Mouse (Mus musculus): Measurements from ENCODE around the gene Prim2. TPM values are rescaled to one million over a fixed set of nuclear protein-coding genes. Genes with fewer than 3 reads are reported as not detected.

The Prim2 gene
- total RNA-seq (2021): 1 to 10 TPM; 5.6 to 6.0 TPM
- long read RNA-seq, experiment 1, transcript Prim2-201 (14 exons, 1,975 nt): major isoform, 5 of 8 reads
- long read RNA-seq, experiment 1, partial matches to known transcripts: 2 of 8 reads
- long read RNA-seq, experiment 1, other reads (novel, unspliced or antisense): 1 of 8 reads
- long read RNA-seq, experiment 2, partial matches to known transcripts: 2 of 4 reads
- long read RNA-seq, experiment 2, other reads (novel, unspliced or antisense): 0 of 4 reads

- DNase-seq (ENCODE audit: low spot score in 2 of 2): peak; percentile 85 to 91
- intact Hi-C loops (cut with DNase I): loop anchor here (1.0 to 5.0 kb wide), 2 partner anchors 53 to 70 kb away; no protein-coding TSS in a partner anchor
These were observed at the start of gene Prim2 for GRCm38 (mm10) chr1:33669708-33670141. Gene Prim2, minus strand, starts transcription at chr1:33669795.

GRCm38 (mm10) chr1:33717636-33718035 lies 48.0 kb upstream of the Prim2 start:
- intact Hi-C loops (cut with DNase I): no loop called here
- no peak for DNase-seq (ENCODE audit: low spot score in 2 of 2)

- intact Hi-C loops (cut with DNase I): no loop called here
These were observed 45.2 kb upstream of the Prim2 start for GRCm38 (mm10) chr1:33714796-33715195.

GRCm38 (mm10) chr1:33712026-33712425 lies 42.4 kb upstream of the Prim2 start:
- no peak for DNase-seq (ENCODE audit: low spot score in 2 of 2)
- intact Hi-C loops (cut with DNase I): no loop called here

More at GRCm38 (mm10) chr1:33714796-33715195, 45.2 kb upstream of the Prim2 start:
- DNase-seq (ENCODE audit: low spot score in 2 of 2): no peak

GRCm38 (mm10) chr1:33709615-33710014 lies 40.0 kb upstream of the Prim2 start:
- intact Hi-C loops (cut with DNase I): no loop called here
- DNase-seq (ENCODE audit: low spot score in 2 of 2): no peak

GRCm38 (mm10) chr1:33701244-33701643 lies 31.6 kb upstream of the Prim2 start:
- DNase-seq (ENCODE audit: low spot score in 2 of 2): peak in 1 of 2 experiments; percentile 48
- intact Hi-C loops (cut with DNase I): no loop called here

GRCm38 (mm10) chr1:33696016-33696415 lies 26.4 kb upstream of the Prim2 start:
- intact Hi-C loops (cut with DNase I): no loop called here
- DNase-seq (ENCODE audit: low spot score in 2 of 2): no peak

- peak in 1 of 2 experiments; percentile 40 for DNase-seq (ENCODE audit: low spot score in 2 of 2)
- intact Hi-C loops (cut with DNase I): no loop called here
These were observed 24.3 kb upstream of the Prim2 start for GRCm38 (mm10) chr1:33693893-33694292.

- intact Hi-C loops (cut with DNase I): no loop called here
- DNase-seq (ENCODE audit: low spot score in 2 of 2): no peak
These were observed 20.5 kb upstream of the Prim2 start for GRCm38 (mm10) chr1:33690087-33690448.

GRCm38 (mm10) chr1:33689446-33690086 lies 20.0 kb upstream of the Prim2 start:
- intact Hi-C loops (cut with DNase I): no loop called here
- no peak for DNase-seq (ENCODE audit: low spot score in 2 of 2)

GRCm38 (mm10) chr1:33688810-33689209 lies 19.2 kb upstream of the Prim2 start:
- DNase-seq (ENCODE audit: low spot score in 2 of 2): no peak

GRCm38 (mm10) chr1:33684459-33684858 lies 14.9 kb upstream of the Prim2 start:
- peak in 1 of 2 experiments; percentile 19 for DNase-seq (ENCODE audit: low spot score in 2 of 2)
- intact Hi-C loops (cut with DNase I): no loop called here

More at GRCm38 (mm10) chr1:33688810-33689209, 19.2 kb upstream of the Prim2 start:
- intact Hi-C loops (cut with DNase I): no loop called here

- DNase-seq (ENCODE audit: low spot score in 2 of 2): no peak
- intact Hi-C loops (cut with DNase I): no loop called here
These were observed 11.3 kb upstream of the Prim2 start for GRCm38 (mm10) chr1:33680890-33681289.

- intact Hi-C loops (cut with DNase I): no loop called here
- DNase-seq (ENCODE audit: low spot score in 2 of 2): no peak
These were observed 10.8 kb upstream of the Prim2 start for GRCm38 (mm10) chr1:33680435-33680834.

- DNase-seq (ENCODE audit: low spot score in 2 of 2): no peak
- intact Hi-C loops (cut with DNase I): loop anchor here (5.0 kb wide), 1 partner anchor 49 kb away; no protein-coding TSS in a partner anchor
These were observed 3.8 kb upstream of the Prim2 start for GRCm38 (mm10) chr1:33673158-33673960.

GRCm38 (mm10) chr1:33672514-33672913 lies 2.9 kb upstream of the Prim2 start:
- intact Hi-C loops (cut with DNase I): loop anchor here (5.0 kb wide), 1 partner anchor 50 kb away; no protein-coding TSS in a partner anchor
- peak; percentile 54 to 56 for DNase-seq (ENCODE audit: low spot score in 2 of 2)

GRCm38 (mm10) chr1:33672083-33672482 lies 2.5 kb upstream of the Prim2 start:
- intact Hi-C loops (cut with DNase I): loop anchor here (5.0 kb wide), 1 partner anchor 50 kb away; no protein-coding TSS in a partner anchor
- no peak for DNase-seq (ENCODE audit: low spot score in 2 of 2)

GRCm38 (mm10) chr1:33671441-33671840 lies 1.8 kb upstream of the Prim2 start:
- intact Hi-C loops (cut with DNase I): loop anchor here (5.0 kb wide), 1 partner anchor 51 kb away; no protein-coding TSS in a partner anchor
- no peak for DNase-seq (ENCODE audit: low spot score in 2 of 2)

GRCm38 (mm10) chr1:33670164-33670616 lies 595 bp upstream of the Prim2 start:
- intact Hi-C loops (cut with DNase I): loop anchor here (5.0 kb wide), 1 partner anchor 52 kb away; no protein-coding TSS in a partner anchor
- peak; percentile 68 to 69 for DNase-seq (ENCODE audit: low spot score in 2 of 2)
